Mouse (Mus musculus) liver, adult 2 months (tissue): ENCODE measurements around the gene Rprd1b. TPM values are rescaled to one million over a fixed set of nuclear protein-coding genes. Genes with fewer than 3 reads are reported as not detected.

Experiments used
- DNase-seq: peaks from one replicate; pipeline ENCODE4 v3.0.0-alpha.2; 2011; ENCODE audit warnings: low read depth, low spot score; ENCODE audit errors: extremely low read depth
- H3K27ac ChIP-seq: fragments of 200-500 bp; replicated peaks from 2 replicates; pipeline ENCODE4 v1.5.1; 2012; ENCODE audit warnings: low read depth, mild to moderate bottlenecking, control low read depth, inconsistent platforms, low read length; ENCODE audit not compliant: insufficient read depth
- H3K27me3 ChIP-seq: fragments of 200-500 bp; 2 replicates; pipeline ENCODE4 v1.6.1; 2012; ENCODE audit warnings: mild to moderate bottlenecking, moderate library complexity, low read length, inconsistent platforms; ENCODE audit not compliant: control insufficient read depth, insufficient read depth
- H3K36me3 ChIP-seq: fragments of 200-500 bp; 2 replicates; pipeline ENCODE4 v1.6.1; 2012; ENCODE audit warnings: low read length, inconsistent platforms; ENCODE audit not compliant: control insufficient read depth, insufficient read depth
- H3K4me1 ChIP-seq: fragments of 200-500 bp; 2 replicates; pipeline ENCODE4 v1.6.1; 2011; ENCODE audit warnings: low read length; ENCODE audit not compliant: control insufficient read depth, insufficient read depth
- H3K4me3 ChIP-seq: fragments of 200-500 bp; 2 replicates; pipeline ENCODE4 v1.5.1; 2011; ENCODE audit warnings: low read depth, mild to moderate bottlenecking, control low read depth, low read length, moderate library complexity; ENCODE audit not compliant: insufficient read depth
- H3K79me2 ChIP-seq: fragments of 200-500 bp; 2 replicates; pipeline ENCODE4 v1.6.1; 2012; ENCODE audit warnings: inconsistent platforms, mild to moderate bottlenecking, low read length, moderate library complexity; ENCODE audit not compliant: control insufficient read depth, insufficient read depth
- H3K9ac ChIP-seq: fragments of 200-500 bp; 2 replicates; pipeline ENCODE4 v1.6.1; 2012; ENCODE audit warnings: low read depth, mild to moderate bottlenecking, control low read depth, inconsistent platforms, low read length
- CTCF ChIP-seq: fragments of 200-500 bp; IDR thresholded peaks from 2 replicates; pipeline ENCODE4 v1.5.1; 2011; ENCODE audit warnings: low read depth, low read length, control low read depth
- POLR2A ChIP-seq: fragments of 200-500 bp; IDR thresholded peaks from 2 replicates; pipeline ENCODE4 v1.6.1; 2011; ENCODE audit warnings: low read length, control low read depth; ENCODE audit not compliant: insufficient read depth; ENCODE audit errors: extremely low read depth
- WGBS: fragments of 180-500 bp; shearing (Covaris S2); methylation state at CpG from one replicate; pipeline ENCODE4 v1.1.7; 2018; 5-methylcytosine and 5-hydroxymethylcytosine counted together
- polyA plus RNA-seq: library from polyadenylated mRNA; depleted of rRNA; stranded (reverse); fragments of >200 nt; gene quantifications from 2 replicates; pipeline ENCODE4 v1.2.3, GENCODE M21; 2012
- total RNA-seq: library from RNA; depleted of rRNA; stranded (reverse); fragments of >200 nt; gene quantifications from 2 replicates; pipeline ENCODE4 v1.2.3, GENCODE M21; 2014

Gene Rprd1b
- total and polyA plus RNA-seq, 2 experiments: 6.8 to 14.2 TPM

DNA sequence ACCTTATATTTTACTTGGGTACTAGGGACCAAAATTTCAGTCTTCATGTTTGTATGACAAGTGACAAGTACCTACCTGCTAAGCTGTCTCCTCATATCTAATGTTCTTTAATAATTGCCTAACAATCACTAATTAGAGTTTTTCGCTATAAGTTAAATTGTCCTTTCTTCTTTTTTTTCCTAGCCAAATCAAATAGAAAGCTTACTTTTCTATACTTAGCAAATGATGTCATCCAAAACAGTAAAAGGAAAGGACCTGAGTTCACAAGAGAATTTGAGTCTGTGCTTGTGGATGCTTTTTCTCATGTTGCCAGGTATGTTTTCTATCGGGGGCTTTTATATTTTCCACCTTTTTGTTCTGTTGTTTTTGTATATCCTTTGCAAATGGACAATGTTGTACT lies 7.5 kb downstream of the Rprd1b start:
- Histone ChIP-seq H3K27ac (no peak overlapping the region), H3K4me1 (peaks cover 23% of the 10 kb centered on the region), H3K79me2 (peaks cover 17% of the 10 kb centered on the region), H3K36me3 (peaks cover 8% of the 10 kb centered on the region), H3K4me3 (no peak overlapping the region), H3K27me3 (no peaks in the 10 kb centered on the region), H3K9ac (no peak overlapping the region)
- TF ChIP-seq CTCF (no peak), POLR2A (no peak)
- DNase-seq: no peak
- 92% methylated on average over 2 of the region's 2 CpGs for WGBS

DNA sequence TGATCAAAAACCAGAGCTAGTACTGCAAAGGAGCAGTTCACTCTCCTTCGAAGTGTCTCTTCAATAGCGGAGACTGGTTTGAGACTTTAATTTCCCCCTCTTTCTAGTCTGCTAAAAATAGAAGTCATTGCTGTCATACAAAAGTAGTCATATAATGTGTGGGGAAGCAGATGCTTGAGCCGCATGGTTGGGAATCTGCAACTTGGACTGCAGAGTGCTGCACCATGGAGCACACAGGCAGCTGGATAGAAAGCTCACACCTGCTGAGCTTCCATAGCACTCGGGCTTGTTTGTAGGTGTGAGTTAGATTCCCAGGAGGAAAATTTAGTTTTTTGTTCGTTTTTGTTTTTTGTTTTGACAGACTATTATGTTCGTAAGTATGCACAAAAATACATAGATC lies 8.1 kb downstream of the Rprd1b start:
- Histone ChIP-seq H3K4me3 (no peak overlapping the region), H3K27ac (no peak overlapping the region), H3K27me3 (no peaks in the 10 kb centered on the region), H3K36me3 (peaks cover 8% of the 10 kb centered on the region), H3K79me2 (peaks cover 18% of the 10 kb centered on the region; the same call in 1 of the 2 replicates), H3K9ac (no peak overlapping the region), H3K4me1 (peaks cover 23% of the 10 kb centered on the region)
- TF ChIP-seq POLR2A: no peak
- TF ChIP-seq CTCF: no peak
- no peak for DNase-seq
- 91% methylated on average over 6 of the region's 6 CpGs for WGBS

DNA sequence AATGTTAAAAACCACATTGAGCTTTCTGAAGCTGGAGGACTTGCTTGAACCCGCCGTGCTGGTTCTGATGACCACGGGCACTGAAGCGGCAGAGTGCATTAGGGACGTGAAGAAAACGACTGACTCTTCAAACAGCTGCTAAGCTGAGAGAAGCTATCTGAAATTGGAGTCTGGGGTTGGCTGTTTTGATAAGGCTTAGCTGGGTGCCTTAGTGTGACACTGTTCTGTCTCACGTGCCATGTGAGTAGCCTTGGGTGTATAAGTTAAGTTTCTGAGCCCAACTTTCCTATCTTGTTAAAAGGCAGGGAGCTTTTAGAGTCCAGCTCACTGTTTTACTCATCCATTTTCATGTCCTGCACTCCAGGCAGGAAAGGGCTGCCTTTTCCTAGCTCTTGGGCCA lies 8.7 kb downstream of the Rprd1b start:
- no peak for DNase-seq
- Histone ChIP-seq H3K4me3 (no peak overlapping the region), H3K27ac (0 out of 2 replicates have a peak overlapping the region, but pooled peaks have one; percentile 10), H3K4me1 (peaks cover 23% of the 10 kb centered on the region), H3K9ac (no peak overlapping the region), H3K27me3 (no peaks in the 10 kb centered on the region), H3K79me2 (peaks cover 19% of the 10 kb centered on the region; the same call in 1 of the 2 replicates), H3K36me3 (peaks cover 8% of the 10 kb centered on the region)
- 89% methylated on average over 7 of the region's 7 CpGs for WGBS
- TF ChIP-seq CTCF (no peak), POLR2A (no peak)

DNA sequence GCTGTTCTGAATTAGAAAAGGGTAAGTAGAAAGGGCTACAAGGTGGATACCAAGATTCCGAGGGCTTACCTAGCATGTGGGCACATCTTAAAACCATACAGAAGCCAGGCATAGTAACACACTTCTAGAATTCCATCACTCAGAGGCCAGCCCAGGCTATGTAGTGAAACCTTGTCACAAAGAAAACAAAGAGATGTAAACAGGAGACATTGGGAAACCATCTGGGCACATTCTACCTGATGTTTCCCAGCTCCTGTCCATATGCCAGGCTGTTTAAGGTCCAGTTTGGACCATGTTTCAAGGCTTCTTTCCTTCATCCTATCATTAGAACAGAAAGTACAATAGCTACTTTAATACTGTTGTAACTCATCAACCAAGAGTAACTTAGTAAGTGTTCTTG lies 9.3 kb downstream of the Rprd1b start:
- Histone ChIP-seq H3K79me2 (peaks cover 16% of the 10 kb centered on the region; the same call in 1 of the 2 replicates), H3K36me3 (peaks cover 10% of the 10 kb centered on the region), H3K4me3 (no peak overlapping the region), H3K9ac (no peak overlapping the region), H3K4me1 (peaks cover 20% of the 10 kb centered on the region), H3K27ac (0 out of 2 replicates have a peak overlapping the region, but pooled peaks have one; percentile 10), H3K27me3 (no peaks in the 10 kb centered on the region)
- 83% methylated on average over 1 of the region's 1 CpGs for WGBS
- TF ChIP-seq POLR2A: no peak
- no peak for TF ChIP-seq CTCF
- peak; percentile 64 for DNase-seq

DNA sequence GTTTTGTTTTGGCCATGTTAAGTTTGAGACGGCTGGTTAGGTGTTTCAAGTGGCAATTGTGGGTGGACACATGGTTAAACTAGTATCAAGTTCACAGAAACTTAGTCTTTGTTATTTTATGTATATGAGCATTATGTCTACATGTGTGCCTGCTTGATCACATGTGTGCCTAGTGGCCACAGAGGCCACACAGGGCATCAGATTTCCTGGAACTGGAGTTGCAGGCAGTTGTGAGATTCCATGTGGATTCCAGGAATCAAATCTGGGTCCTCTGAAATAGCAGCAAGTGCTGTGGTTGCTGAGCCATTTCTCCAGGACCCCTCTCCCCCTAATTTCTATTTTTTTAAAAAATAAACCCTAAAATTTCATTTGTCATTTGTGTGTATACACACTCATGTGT lies 11.4 kb downstream of the Rprd1b start:
- H3K4me3 ChIP-seq: no peak overlapping the region
- H3K79me2 ChIP-seq: peaks cover 12% of the 10 kb centered on the region; the same call in 1 of the 2 replicates
- no peaks in the 10 kb centered on the region for H3K27me3 ChIP-seq
- peaks cover 20% of the 10 kb centered on the region for H3K4me1 ChIP-seq
- H3K27ac ChIP-seq: peak overlapping the region; percentile 50; the same call in 1 of the 2 replicates
- H3K9ac ChIP-seq: no peak overlapping the region
- TF ChIP-seq CTCF: no peak
- TF ChIP-seq POLR2A: no peak
- peak; percentile 43 for DNase-seq
- H3K36me3 ChIP-seq: peaks cover 22% of the 10 kb centered on the region
- 30% methylated on average over 1 of the region's 1 CpGs for WGBS

DNA sequence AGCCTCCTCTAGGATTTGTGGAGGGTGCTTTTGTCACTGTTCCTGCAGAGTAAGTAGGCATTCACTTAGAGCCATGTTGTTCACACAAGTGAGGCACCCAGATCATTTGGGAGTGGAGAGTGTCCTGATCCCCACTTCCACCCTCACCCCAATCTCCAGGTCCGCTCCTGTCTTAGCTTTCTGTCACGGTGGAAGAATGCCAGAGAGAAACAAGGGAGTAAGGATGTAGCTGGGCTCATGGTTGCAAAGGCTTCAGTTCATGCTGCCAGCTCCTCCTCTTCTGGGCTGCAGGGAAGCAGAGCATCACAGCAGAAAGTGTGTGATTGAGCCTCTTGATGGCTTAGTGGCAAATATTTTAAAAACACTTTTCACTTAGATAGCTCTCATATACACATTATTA lies 12.1 kb downstream of the Rprd1b start:
- Histone ChIP-seq H3K36me3 (peaks cover 27% of the 10 kb centered on the region), H3K27ac (peak overlapping the region; percentile 7; the same call in 1 of the 2 replicates), H3K9ac (no peak overlapping the region), H3K4me3 (no peak overlapping the region), H3K79me2 (peaks cover 12% of the 10 kb centered on the region; the same call in 1 of the 2 replicates), H3K4me1 (peaks cover 17% of the 10 kb centered on the region), H3K27me3 (no peaks in the 10 kb centered on the region)
- no peak for TF ChIP-seq POLR2A
- no peak for TF ChIP-seq CTCF
- 80% methylated on average over 2 of the region's 2 CpGs for WGBS
- DNase-seq: no peak
